Mouse (Mus musculus): ENCODE measurements at regions not wholly inside any gene's neighbourhood (a gene's known extent, or its start where the extent isn't known, plus 50 kb on each side); places are given as distances from the start of the nearest gene placed in this dataset.

- no peak for TF ChIP-seq CTCF (IDR thresholded peaks at IDR 0.05; ENCODE audit: low read depth)
- TF ChIP-seq EP300 (IDR thresholded peaks at IDR 0.05; ENCODE audit: low read depth), result no peak
Observed at GRCm38 (mm10) chr8:86318531-86318930, 262.0 kb downstream of the Abcc12 start.
